Mouse (Mus musculus) embryonic facial prominence, embryonic 10.5 days (tissue): Measurements from ENCODE around the gene Ccz1. TPM values are rescaled to one million over a fixed set of nuclear protein-coding genes. Genes with fewer than 3 reads are reported as not detected.

Experiments
- DNase-seq: peaks from one replicate; pipeline ENCODE4 v3.0.0-alpha.2; 2017; ENCODE audit warnings: low spot score
- H3K27ac ChIP-seq: fragments of 300-500 bp; sonication (generic); replicated peaks from 2 replicates; pipeline ENCODE4 v1.5.1; 2016; ENCODE audit warnings: mild to moderate bottlenecking
- H3K27me3 ChIP-seq: fragments of 300-500 bp; sonication (generic); replicated peaks from 2 replicates; pipeline ENCODE4 v1.6.1; 2016; ENCODE audit warnings: low read depth, mild to moderate bottlenecking; ENCODE audit not compliant: poor library complexity, severe bottlenecking
- H3K36me3 ChIP-seq: fragments of 300-500 bp; sonication (generic); replicated peaks from 2 replicates; pipeline ENCODE4 v1.6.1; 2016; ENCODE audit warnings: mild to moderate bottlenecking, moderate library complexity
- H3K4me1 ChIP-seq: fragments of 300-500 bp; sonication (generic); 2 replicates; pipeline ENCODE4 v1.6.1; 2016
- H3K4me3 ChIP-seq: fragments of 300-500 bp; sonication (generic); 2 replicates; pipeline ENCODE4 v1.5.1; 2016; ENCODE audit warnings: mild to moderate bottlenecking, moderate library complexity
- H3K9me3 ChIP-seq: fragments of 300-500 bp; sonication (generic); 2 replicates; pipeline ENCODE4 v1.6.1; 2016; ENCODE audit warnings: mild to moderate bottlenecking
- WGBS: fragments of 180-500 bp; shearing (Covaris S2); methylation state at CpG from one replicate; pipeline ENCODE4 v1.1.7; 2016; 5-methylcytosine and 5-hydroxymethylcytosine counted together
- polyA plus RNA-seq: library from polyadenylated mRNA; unstranded; fragments of >200 nt; fragmentation: Nextera tagmentation; extraction: Ambion mirVana; gene quantifications from 2 replicates; pipeline ENCODE4 v1.2.1, GENCODE M21; 2016

The Ccz1 gene
- 91.4 and 99.3 TPM in 2 replicates for polyA plus RNA-seq

- Histone ChIP-seq H3K4me3 (peak within 1 kb of the TSS; percentile 93), H3K27me3 (no peaks in the 10 kb centered on the region), H3K36me3 (peaks cover 28% of the 10 kb centered on the region), H3K27ac (peak within 1 kb of the TSS; percentile 92), H3K4me1 (peaks cover 3% of the 10 kb centered on the region; the same call in 1 of the 2 replicates), H3K9me3 (no peaks in the 10 kb centered on the region)
- peak; percentile 89 for DNase-seq
- WGBS = 4% methylated on average over 47 of the region's 47 CpGs
Measured at GRCm38 (mm10) chr5:144014551-144015311, at the start of gene Ccz1. Ccz1 (minus strand) TSS chr5:144014877.

GRCm38 (mm10) chr5:144064093-144064492 lies 49.4 kb upstream of the Ccz1 start:
- no peaks in the 10 kb centered on the region for H3K9me3 ChIP-seq

GRCm38 (mm10) chr5:144054340-144054739 lies 39.7 kb upstream of the Ccz1 start:
- DNase-seq = no peak
- Histone ChIP-seq H3K27ac (no peak overlapping the region), H3K27me3 (no peaks in the 10 kb centered on the region), H3K36me3 (no peaks in the 10 kb centered on the region), H3K4me1 (no peaks in the 10 kb centered on the region), H3K4me3 (no peak overlapping the region), H3K9me3 (no peaks in the 10 kb centered on the region)
- WGBS = 92% methylated on average over 6 of the region's 6 CpGs

More at GRCm38 (mm10) chr5:144064093-144064492, 49.4 kb upstream of the Ccz1 start:
- 69% methylated on average over 5 of the region's 5 CpGs for WGBS
- DNase-seq = no peak
- Histone ChIP-seq H3K36me3 (no peaks in the 10 kb centered on the region), H3K4me3 (no peak overlapping the region), H3K27me3 (no peaks in the 10 kb centered on the region), H3K27ac (no peak overlapping the region), H3K4me1 (no peaks in the 10 kb centered on the region)

- WGBS = 47% methylated on average over 3 of the region's 3 CpGs
- Histone ChIP-seq H3K4me1 (no peaks in the 10 kb centered on the region), H3K36me3 (no peaks in the 10 kb centered on the region), H3K27ac (no peak overlapping the region), H3K27me3 (no peaks in the 10 kb centered on the region), H3K4me3 (no peak overlapping the region), H3K9me3 (no peaks in the 10 kb centered on the region)
- no peak for DNase-seq
Measured at GRCm38 (mm10) chr5:144053450-144053849, 38.8 kb upstream of the Ccz1 start.

GRCm38 (mm10) chr5:144051268-144051667 lies 36.6 kb upstream of the Ccz1 start:
- DNase-seq = no peak
- Histone ChIP-seq H3K27ac (no peak overlapping the region), H3K9me3 (no peaks in the 10 kb centered on the region), H3K4me1 (peaks cover 7% of the 10 kb centered on the region; the same call in 1 of the 2 replicates), H3K4me3 (no peak overlapping the region), H3K27me3 (no peaks in the 10 kb centered on the region), H3K36me3 (no peaks in the 10 kb centered on the region)

- Histone ChIP-seq H3K9me3 (no peaks in the 10 kb centered on the region), H3K4me3 (no peak overlapping the region), H3K4me1 (peaks cover 7% of the 10 kb centered on the region; the same call in 1 of the 2 replicates), H3K27me3 (no peaks in the 10 kb centered on the region), H3K27ac (no peak overlapping the region), H3K36me3 (no peaks in the 10 kb centered on the region)
- DNase-seq = no peak
- 78% methylated on average over 3 of the region's 3 CpGs for WGBS
Measured at GRCm38 (mm10) chr5:144049881-144050280, 35.2 kb upstream of the Ccz1 start.

GRCm38 (mm10) chr5:144047324-144047723 lies 32.6 kb upstream of the Ccz1 start:
- H3K4me3 ChIP-seq = no peak overlapping the region
- H3K4me1 ChIP-seq = peaks cover 7% of the 10 kb centered on the region; the same call in 1 of the 2 replicates
- 67% methylated on average over 13 of the region's 13 CpGs for WGBS
- no peaks in the 10 kb centered on the region for H3K36me3 ChIP-seq
- no peaks in the 10 kb centered on the region for H3K9me3 ChIP-seq
- H3K27me3 ChIP-seq = no peaks in the 10 kb centered on the region
- H3K27ac ChIP-seq = no peak overlapping the region
- DNase-seq = no peak

GRCm38 (mm10) chr5:144043166-144043565 lies 28.5 kb upstream of the Ccz1 start:
- no peaks in the 10 kb centered on the region for H3K36me3 ChIP-seq
- 93% methylated on average over 11 of the region's 11 CpGs for WGBS
- H3K4me1 ChIP-seq = peaks cover 7% of the 10 kb centered on the region; the same call in 1 of the 2 replicates
- H3K9me3 ChIP-seq = peaks cover 8% of the 10 kb centered on the region; the same call in 1 of the 2 replicates
- no peaks in the 10 kb centered on the region for H3K27me3 ChIP-seq
- no peak overlapping the region for H3K27ac ChIP-seq
- H3K4me3 ChIP-seq = no peak overlapping the region
- DNase-seq = no peak

- WGBS = 42% methylated on average over 11 of the region's 11 CpGs
- Histone ChIP-seq H3K36me3 (no peaks in the 10 kb centered on the region), H3K4me3 (no peak overlapping the region)
Measured at GRCm38 (mm10) chr5:144040720-144041364, 26.2 kb upstream of the Ccz1 start.

GRCm38 (mm10) chr5:144039886-144040285 lies 25.2 kb upstream of the Ccz1 start:
- no peak for DNase-seq
- H3K27ac ChIP-seq = no peak overlapping the region
- peaks cover 8% of the 10 kb centered on the region; the same call in 1 of the 2 replicates for H3K9me3 ChIP-seq
- H3K36me3 ChIP-seq = no peaks in the 10 kb centered on the region
- no peaks in the 10 kb centered on the region for H3K27me3 ChIP-seq
- H3K4me1 ChIP-seq = no peaks in the 10 kb centered on the region
- WGBS = 89% methylated on average over 5 of the region's 5 CpGs
- no peak overlapping the region for H3K4me3 ChIP-seq

More at GRCm38 (mm10) chr5:144040720-144041364, 26.2 kb upstream of the Ccz1 start:
- peak; percentile 79 for DNase-seq
- H3K9me3 ChIP-seq = peaks cover 8% of the 10 kb centered on the region; the same call in 1 of the 2 replicates
- no peaks in the 10 kb centered on the region for H3K27me3 ChIP-seq
- H3K4me1 ChIP-seq = no peaks in the 10 kb centered on the region
- no peak overlapping the region; the same call in 1 of the 2 replicates for H3K27ac ChIP-seq

GRCm38 (mm10) chr5:144039156-144039675 lies 24.5 kb upstream of the Ccz1 start:
- Histone ChIP-seq H3K4me3 (no peak overlapping the region), H3K9me3 (peaks cover 8% of the 10 kb centered on the region; the same call in 1 of the 2 replicates), H3K27ac (no peak overlapping the region), H3K36me3 (no peaks in the 10 kb centered on the region), H3K27me3 (no peaks in the 10 kb centered on the region), H3K4me1 (no peaks in the 10 kb centered on the region)
- no peak for DNase-seq
- WGBS = 81% methylated on average over 9 of the region's 9 CpGs

GRCm38 (mm10) chr5:144036952-144037351 lies 22.3 kb upstream of the Ccz1 start:
- Histone ChIP-seq H3K27ac (no peak overlapping the region), H3K9me3 (peaks cover 8% of the 10 kb centered on the region; the same call in 1 of the 2 replicates), H3K27me3 (no peaks in the 10 kb centered on the region), H3K4me3 (no peak overlapping the region), H3K36me3 (no peaks in the 10 kb centered on the region), H3K4me1 (no peaks in the 10 kb centered on the region)
- DNase-seq = no peak
- 55% methylated on average over 17 of the region's 17 CpGs for WGBS
